Mouse (Mus musculus): ENCODE results near the gene Kntc1.

- no peak for TF ChIP-seq POLR2A (IDR thresholded peaks at IDR 0.05; ENCODE audit: low read depth, low read length)
- TF ChIP-seq CTCF (IDR thresholded peaks at IDR 0.05; ENCODE audit: extremely low read depth, insufficient read length, insufficient replicate concordance, low read depth, low read length), result no peak
These were observed 39.5 kb downstream of the Kntc1 start for GRCm38 (mm10) chr5:123788976-123789375.
